Mouse (Mus musculus) liver, postnatal 0 days (tissue): Measurements from ENCODE around the gene Gm10203. TPM values are rescaled to one million over a fixed set of nuclear protein-coding genes. Genes with fewer than 3 reads are reported as not detected.

Experiments
- ATAC-seq: fragments of 200-750 bp; cut with Nextera tagmentation; 2 replicates; pipeline ENCODE4 v1.8.0; 2017; ENCODE audit warnings: mild to moderate bottlenecking, moderate library complexity
- DNase-seq: peaks from one replicate; pipeline ENCODE4 v3.0.0-alpha.2; 2016
- H3K27ac ChIP-seq: fragments of 300-500 bp; sonication (generic); 2 replicates; pipeline ENCODE4 v1.5.1; 2014; ENCODE audit warnings: antibody characterized with exemption, moderate library complexity, mild to moderate bottlenecking, low read depth
- H3K27me3 ChIP-seq: fragments of 300-500 bp; sonication (generic); 2 replicates; pipeline ENCODE4 v1.6.1; 2014; ENCODE audit warnings: low read length, control low read depth, mixed read lengths; ENCODE audit not compliant: insufficient read depth
- H3K36me3 ChIP-seq: fragments of 300-500 bp; sonication (generic); replicated peaks from 2 replicates; pipeline ENCODE4 v1.6.1; 2014; ENCODE audit warnings: mild to moderate bottlenecking, control low read depth, low read length, moderate library complexity, mixed read lengths; ENCODE audit not compliant: insufficient read depth
- H3K4me1 ChIP-seq: fragments of 300-500 bp; sonication (generic); 2 replicates; pipeline ENCODE4 v1.6.1; 2014; ENCODE audit warnings: antibody characterized with exemption, mild to moderate bottlenecking, control low read depth; ENCODE audit not compliant: insufficient read depth
- H3K4me2 ChIP-seq: fragments of 300-500 bp; sonication (generic); 2 replicates; pipeline ENCODE4 v1.6.1; 2014; ENCODE audit warnings: low read depth, mild to moderate bottlenecking, low read length, moderate library complexity, mixed read lengths
- H3K4me3 ChIP-seq: fragments of 300-500 bp; sonication (generic); 2 replicates; pipeline ENCODE4 v1.5.1; 2014; ENCODE audit warnings: low read depth, low read length
- H3K9ac ChIP-seq: fragments of 300-500 bp; sonication (generic); replicated peaks from 2 replicates; pipeline ENCODE4 v1.6.1; 2014; ENCODE audit warnings: mild to moderate bottlenecking, moderate library complexity
- H3K9me3 ChIP-seq: fragments of 300-500 bp; sonication (generic); 2 replicates; pipeline ENCODE4 v1.6.1; 2016; ENCODE audit warnings: mild to moderate bottlenecking, control low read depth, low read length, mixed read lengths
- CTCF ChIP-seq: sonication (generic); IDR thresholded peaks from 2 replicates; pipeline ENCODE4 v1.5.1; 2016; ENCODE audit warnings: antibody characterized with exemption, low read depth
- EP300 ChIP-seq: IDR thresholded peaks from 2 replicates; pipeline ENCODE4 v1.6.1; 2016; ENCODE audit warnings: antibody characterized with exemption, low read depth, mild to moderate bottlenecking
- WGBS: fragments of 180-500 bp; shearing (Covaris S2); extraction: QIAGEN DNeasy Blood & Tissue Kit; methylation state at CpG from one replicate; pipeline ENCODE4 v1.1.7; 2014; ENCODE audit not compliant: insufficient replicate concordance; 5-methylcytosine and 5-hydroxymethylcytosine counted together
- polyA plus RNA-seq: library from polyadenylated mRNA; unstranded; fragments of >200 nt; fragmentation: Nextera tagmentation; extraction: Ambion mirVana; gene quantifications from 2 replicates; pipeline ENCODE4 v1.2.1, GENCODE M21; 2015

Gm10203 gene
- polyA plus RNA-seq, 1 experiment from 2014 or later = not detected

DNA sequence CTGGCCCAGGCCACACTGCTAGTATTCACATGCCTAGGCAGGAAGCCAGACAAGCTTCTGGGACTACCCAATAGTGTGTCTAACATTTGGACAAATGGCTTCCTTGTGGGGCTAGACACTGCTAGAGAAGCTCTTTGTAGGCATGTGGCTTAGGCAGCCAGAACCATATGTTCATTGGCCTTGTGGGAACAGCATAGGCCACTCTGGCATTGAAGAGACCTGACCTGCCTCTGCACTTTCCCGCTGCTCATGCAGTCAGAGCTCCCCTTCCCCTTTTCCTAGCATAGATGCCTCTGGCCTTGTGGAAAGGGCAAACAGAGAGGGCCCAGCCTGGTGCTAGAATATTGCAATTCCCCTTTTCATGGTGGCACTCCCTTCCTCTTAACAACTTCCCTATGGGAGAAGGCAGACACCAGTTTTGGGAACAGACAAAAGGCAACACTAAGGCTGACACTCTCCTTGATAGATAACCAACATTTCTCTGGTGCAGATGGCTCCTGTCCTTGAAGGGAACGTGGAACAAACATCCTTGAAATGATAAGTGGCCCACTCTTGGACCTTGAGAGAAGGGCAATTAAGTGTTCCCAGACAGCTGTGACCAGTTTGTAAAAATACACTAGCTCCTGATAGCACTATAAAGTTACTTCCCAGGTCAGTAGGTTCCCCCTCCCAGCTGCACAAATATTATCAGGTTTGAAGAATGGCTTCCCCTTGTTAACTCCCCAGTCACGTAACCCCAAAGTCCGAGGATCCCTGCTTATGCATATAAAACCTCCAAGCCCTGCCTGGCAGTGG is 44.1 kb downstream of the Gm10203 start:
- Histone ChIP-seq H3K36me3 (peaks cover 22% of the 10 kb centered on the region), H3K4me1 (no peaks in the 10 kb centered on the region), H3K4me2 (no peak overlapping the region), H3K27me3 (no peaks in the 10 kb centered on the region), H3K4me3 (no peak overlapping the region), H3K9ac (no peak overlapping the region), H3K9me3 (no peaks in the 10 kb centered on the region), H3K27ac (0 out of 2 replicates have a peak overlapping the region, but pooled peaks have one; percentile 29)
- 71% methylated on average over 4 of the region's 4 CpGs for WGBS
- TF ChIP-seq CTCF (no peak), EP300 (no peak)
- ATAC-seq = no peak
- no peak for DNase-seq

DNA sequence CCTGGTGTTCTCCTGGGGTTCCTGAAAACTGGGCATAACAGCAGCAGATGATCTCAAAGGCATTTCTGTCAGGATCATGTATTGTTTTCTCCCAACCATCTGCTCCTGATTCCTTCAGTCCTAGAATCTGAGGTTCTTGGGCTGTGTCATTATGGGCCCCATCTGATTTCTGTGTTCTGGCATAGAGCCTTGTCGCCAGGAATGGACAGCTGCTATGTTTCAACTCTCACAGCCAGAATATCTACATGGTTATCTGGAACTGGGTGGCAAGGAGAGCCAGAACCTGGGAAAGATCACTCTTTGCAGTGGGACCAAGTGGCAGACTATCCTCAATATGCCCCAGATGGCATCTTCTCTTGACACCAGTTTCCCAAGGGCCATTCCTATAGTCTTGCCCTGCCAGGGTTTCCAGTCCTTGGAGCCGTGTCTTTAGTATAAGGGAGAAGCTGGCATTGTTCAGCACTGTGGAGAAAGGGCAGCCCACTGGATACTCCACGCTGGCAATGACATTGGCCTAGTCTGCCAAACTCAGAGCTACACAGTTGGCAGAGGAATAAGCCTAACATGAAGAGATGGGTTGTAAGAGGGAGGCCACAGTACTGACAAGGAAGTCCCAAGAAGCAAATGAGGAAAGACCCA is 45.1 kb downstream of the Gm10203 start:
- Histone ChIP-seq H3K4me1 (no peaks in the 10 kb centered on the region), H3K36me3 (peaks cover 28% of the 10 kb centered on the region), H3K9me3 (no peaks in the 10 kb centered on the region), H3K27ac (no peak overlapping the region), H3K4me3 (no peak overlapping the region), H3K27me3 (no peaks in the 10 kb centered on the region), H3K4me2 (no peak overlapping the region), H3K9ac (no peak overlapping the region)
- ATAC-seq = no peak
- no peak for TF ChIP-seq CTCF
- TF ChIP-seq EP300 = no peak
- 82% methylated on average over 3 of the region's 3 CpGs for WGBS
- DNase-seq = no peak

DNA sequence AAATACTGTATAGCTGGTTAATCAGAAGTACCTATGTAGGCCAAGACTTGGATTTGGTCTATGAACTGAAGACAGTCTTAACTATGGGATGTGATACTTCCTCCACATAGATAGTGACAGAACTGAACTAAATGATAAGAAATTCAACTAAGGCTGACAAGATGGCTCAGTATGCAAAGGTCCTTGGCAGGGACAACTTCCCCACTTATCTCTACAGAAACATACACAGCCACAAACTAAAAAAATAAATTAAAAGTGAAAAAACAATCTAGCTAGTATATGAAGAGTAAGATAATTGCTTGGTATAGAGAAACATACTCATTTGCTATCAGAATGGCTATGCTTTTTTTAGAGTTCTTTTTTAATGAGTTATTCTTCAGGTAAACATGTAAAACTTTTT is 49.1 kb downstream of the Gm10203 start:
- H3K36me3 ChIP-seq = peaks cover 50% of the 10 kb centered on the region
- H3K9ac ChIP-seq = no peak overlapping the region
- no peak overlapping the region for H3K4me2 ChIP-seq
- ATAC-seq = peak; percentile 49; the same call in 1 of the 2 replicates
- no peaks in the 10 kb centered on the region for H3K27me3 ChIP-seq
- H3K4me3 ChIP-seq = no peak overlapping the region
- no peak for DNase-seq
- H3K4me1 ChIP-seq = no peaks in the 10 kb centered on the region
- no peak overlapping the region for H3K27ac ChIP-seq
- peak; percentile 72 for TF ChIP-seq EP300
- no peak for TF ChIP-seq CTCF
- no peaks in the 10 kb centered on the region for H3K9me3 ChIP-seq

Other genes with a start within 250 kb of the Gm10203 start
- gene Caprin2, start 233.9 kb upstream of the Gm10203 start, polyA plus RNA-seq = 2.6 and 2.7 TPM in 2 replicates
- 8.3 and 9.4 TPM in 2 replicates for gene Sinhcaf, start 183.7 kb upstream of the Gm10203 start, polyA plus RNA-seq
- gene Dennd5b, start 28.5 kb upstream of the Gm10203 start, polyA plus RNA-seq = 7.4 and 7.9 TPM in 2 replicates
- 9.7 and 9.8 TPM in 2 replicates for gene Etfbkmt, start 9.7 kb downstream of the Gm10203 start, polyA plus RNA-seq
- gene Amn1, start 58.5 kb downstream of the Gm10203 start, polyA plus RNA-seq = 7.1 and 9.1 TPM in 2 replicates
- 16.0 and 22.3 TPM in 2 replicates for gene Resf1, start 179.2 kb downstream of the Gm10203 start, polyA plus RNA-seq